Mouse (Mus musculus) thymus, adult 18-20 months (tissue): ENCODE results near the gene Paqr5.

ENCODE experiments used
- DNase-seq, 2 experiments: peaks; one replicate each; pipeline ENCODE4 v3.0.0; 2022; ENCODE audit warnings: mixed read lengths in 2 of 2

Gene Paqr5

DNA sequence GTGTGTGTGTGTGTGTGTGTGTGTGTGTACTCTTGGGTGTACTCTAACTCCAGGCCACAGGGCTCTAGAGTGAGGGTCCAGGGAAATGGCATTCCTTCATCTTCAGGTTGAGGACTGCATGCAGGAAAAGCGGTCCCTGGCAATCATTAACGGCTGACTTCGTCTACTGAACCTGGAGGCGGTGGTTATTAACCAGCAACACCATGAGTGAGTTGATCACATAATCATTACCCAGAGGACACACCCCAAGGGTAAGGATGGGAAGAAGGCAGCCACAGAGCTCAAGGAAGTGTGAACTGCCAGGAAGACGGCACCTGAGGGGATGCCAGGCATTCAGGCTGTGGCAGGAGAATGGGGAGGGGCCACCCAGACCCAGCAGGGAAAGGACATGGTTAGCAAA lies 18.3 kb downstream of the Paqr5 start:
- no peak for DNase-seq

DNA sequence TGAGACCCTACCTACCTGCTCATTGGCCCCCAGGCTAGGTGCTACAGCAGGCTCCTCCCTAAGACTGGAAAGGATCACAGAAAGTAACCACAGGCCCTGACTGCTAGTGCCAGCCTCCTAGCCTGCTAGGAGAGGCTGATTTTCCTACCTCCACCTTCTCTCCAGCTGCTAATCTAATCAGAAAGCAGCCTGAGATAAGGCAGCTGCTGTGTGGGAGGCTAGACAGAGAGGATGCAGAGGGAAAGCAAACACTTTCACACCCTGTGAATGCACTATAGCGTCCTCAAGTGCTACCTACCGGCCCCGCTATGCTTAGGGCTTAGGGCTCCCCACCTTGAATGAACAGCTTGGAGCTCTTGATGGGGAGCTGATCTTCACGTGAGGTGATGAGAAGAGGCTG lies 19.6 kb downstream of the Paqr5 start:
- no peak for DNase-seq

DNA sequence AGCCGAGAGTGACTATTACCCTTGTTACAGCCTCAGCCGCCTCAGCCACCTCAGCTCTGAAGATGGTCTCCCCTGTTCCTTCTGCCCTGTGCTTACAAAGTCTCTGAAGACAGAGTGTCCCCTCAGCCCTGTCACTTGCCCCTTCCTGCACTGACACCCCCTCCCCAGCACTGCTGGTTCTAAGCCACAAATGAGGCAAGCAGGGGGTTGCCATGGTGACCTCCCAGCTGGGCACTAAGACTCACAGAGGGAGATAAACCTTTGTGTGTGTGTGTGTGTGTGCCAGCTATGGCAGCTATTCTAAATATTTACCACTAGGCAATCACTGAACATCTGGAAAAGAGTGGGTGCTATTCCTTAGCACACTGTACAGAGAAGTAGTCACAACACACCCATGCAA lies 23.0 kb downstream of the Paqr5 start:
- DNase-seq = no peak

DNA sequence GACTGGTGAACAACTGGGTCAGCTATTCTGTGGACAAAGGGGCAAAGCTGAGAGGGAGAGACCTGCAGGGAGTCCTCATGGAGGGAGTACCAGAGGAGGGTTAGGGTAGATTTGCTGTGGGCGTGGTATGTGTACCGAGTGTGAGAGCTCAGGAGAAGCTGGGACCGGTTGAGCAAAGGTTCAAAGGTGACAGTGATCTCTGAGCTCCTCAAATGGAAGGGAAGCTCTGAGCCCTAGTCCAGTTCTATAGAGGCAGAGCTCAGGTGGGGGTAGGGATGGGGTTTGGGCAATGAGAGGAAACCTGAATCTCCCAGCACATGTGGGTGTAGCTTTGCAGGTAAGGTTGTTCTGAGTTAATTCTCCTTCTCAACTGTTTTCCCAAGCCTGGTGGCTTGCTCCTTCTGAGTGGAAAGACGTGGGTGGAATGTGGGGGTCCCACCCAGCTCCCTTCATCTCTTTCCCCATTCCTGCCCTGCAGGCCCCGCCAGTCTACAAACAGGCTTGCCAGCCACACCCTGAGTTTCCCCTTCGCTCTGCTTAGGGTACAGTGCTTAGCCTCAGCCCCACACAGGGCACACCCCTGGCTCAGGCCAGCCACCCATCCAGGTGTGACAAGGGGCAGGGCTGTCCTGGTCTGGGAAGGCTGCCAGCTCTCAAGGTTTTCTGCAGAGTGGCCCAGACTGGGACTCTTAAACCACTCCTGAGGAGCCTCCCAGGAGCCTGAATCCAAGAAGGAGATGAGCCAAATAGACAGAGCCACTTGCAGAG lies 26.8 kb downstream of the Paqr5 start:
- DNase-seq = no peak

DNA sequence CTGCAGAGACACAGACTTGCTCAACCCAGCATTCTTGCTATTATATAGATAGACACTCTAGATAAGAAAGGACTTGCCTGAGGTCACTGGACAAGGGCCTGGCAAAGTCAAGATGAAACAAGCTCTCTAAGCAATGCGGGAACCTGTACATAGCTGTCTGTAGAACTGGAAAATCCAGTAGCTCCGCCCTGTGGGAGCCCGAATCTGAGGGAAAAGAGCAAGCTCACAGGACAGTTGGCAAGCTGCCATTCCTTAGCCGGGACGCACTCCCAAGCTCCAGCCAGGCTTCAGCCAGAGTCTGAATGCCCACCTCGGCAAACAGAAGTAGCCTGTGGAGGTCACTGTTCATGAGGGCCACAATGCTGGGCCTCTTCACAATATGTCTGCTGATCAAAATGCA lies 28.8 kb downstream of the Paqr5 start:
- no peak for DNase-seq

DNA sequence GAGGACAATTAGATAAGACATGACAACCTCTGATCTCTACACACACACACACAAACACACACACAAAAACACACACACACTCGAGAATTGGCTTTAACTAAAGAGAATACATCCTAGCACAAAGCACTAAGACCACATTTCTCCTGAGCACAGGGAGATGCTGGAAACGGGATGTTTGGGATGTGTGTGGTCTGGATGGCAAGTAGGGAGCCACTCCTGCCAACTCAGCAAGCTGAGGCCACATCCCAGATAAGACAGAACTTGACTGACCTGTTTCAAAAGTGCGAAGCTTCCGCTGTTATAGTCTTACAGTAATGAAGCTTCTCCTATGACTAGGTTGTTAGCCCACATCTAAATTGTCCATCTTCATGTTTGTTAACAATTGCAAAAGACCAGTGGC lies 35.5 kb downstream of the Paqr5 start:
- DNase-seq = no peak

DNA sequence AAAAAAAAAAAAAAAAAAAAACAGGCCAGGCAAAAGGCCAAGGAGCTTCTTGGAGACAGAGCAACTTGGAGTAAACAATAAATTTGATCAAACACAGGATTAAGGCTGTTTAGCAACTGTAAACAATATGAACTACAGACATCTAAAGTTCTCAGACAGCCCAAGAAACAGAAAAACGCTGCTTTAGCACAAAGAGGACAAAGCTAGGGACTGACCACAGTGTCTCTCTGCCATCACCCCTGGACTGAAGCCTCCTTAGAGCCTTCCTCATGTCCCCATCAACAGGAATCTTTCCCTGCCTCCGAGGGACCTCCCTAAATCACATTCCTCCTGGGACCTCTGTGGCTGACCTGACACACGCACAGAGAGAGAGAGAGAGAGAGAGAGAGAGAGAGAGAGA lies 35.9 kb downstream of the Paqr5 start:
- no peak for DNase-seq

DNA sequence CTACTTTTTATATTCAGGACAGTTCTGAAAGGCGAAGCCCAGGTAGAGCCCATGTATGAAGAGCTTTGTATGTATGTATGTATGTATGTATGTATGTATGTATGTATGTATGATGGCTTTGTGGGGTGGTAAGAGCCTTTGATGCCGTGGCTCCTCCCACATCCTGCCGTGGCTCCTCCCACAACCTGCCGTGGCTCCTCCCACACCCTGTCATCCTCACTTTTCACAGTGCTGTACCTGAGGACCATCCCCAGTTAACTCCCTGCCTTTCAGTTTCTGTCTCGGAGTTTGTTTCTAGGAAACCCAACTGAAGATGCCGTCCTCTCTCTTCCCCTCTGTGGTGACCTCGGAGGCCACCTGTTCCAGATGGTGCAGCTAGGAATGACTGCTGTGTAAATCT lies 40.6 kb downstream of the Paqr5 start:
- DNase-seq = peak in 1 of 2 experiments; percentile 24

DNA sequence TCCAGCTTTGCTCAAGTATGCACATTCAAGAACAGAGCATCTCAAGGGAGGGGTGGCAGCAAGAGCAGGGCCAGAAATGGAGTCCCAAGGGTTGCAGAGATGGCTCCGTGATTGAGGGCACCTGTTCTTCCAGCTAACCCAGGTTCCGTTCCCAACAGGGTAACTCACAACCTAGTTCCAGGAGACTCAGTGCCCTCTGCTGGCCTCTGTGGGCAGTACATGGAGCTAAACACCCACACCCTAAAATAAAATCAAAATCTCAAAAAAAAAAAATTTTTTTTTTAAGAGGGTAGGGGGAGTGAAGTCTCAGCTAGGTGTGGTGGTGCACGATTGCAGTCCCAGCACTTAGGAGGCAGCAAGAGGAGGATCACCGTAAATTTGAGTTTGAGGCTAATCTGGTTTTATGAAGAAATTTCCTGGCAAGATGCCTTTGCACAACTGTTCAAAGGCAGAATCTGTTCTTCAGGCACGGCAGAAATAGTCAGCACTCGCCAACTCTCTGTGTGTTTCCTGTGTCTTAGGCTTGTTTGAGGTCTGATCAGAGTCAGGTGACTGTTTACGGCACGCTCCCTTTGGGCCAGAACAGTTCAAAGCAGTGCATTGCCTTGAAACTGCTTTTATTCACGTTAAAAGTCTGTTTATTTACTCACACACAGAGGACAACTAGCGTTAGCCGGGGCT lies 41.3 kb downstream of the Paqr5 start:
- peak; percentile 29 to 36 for DNase-seq

DNA sequence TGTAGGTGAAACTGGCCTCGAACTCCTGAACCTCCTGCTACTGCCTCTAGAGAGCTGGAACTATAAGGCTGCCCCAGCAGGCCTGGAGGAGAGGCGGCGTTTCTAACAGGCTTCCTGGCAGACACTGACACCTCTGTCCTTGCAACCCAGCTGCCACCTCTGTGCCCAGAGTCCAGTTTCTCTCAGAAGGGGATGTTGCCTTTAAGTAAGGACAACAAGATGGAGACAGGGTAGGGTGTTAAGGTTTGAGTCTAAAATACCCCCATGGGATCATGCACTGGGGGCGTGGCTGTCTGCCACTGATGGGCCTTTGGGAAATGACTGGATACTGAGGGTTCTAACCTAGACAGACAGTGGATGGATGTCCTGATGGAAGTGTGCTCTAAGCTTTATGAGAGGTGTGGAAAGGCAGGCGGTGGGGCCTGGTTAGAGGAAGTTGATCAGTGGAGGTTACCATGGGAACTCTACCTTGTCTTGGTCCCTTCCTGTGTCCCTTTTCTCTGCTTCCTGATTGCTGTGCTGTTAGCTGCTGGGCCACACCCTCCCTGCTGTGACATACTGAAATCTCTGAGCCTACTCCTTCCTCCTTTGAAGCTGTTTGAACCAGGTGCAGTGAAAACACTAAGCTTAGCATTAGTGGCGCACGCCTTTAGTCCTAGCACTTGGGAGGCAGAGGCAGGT lies 43.6 kb downstream of the Paqr5 start:
- peak; percentile 21 to 39 for DNase-seq

DNA sequence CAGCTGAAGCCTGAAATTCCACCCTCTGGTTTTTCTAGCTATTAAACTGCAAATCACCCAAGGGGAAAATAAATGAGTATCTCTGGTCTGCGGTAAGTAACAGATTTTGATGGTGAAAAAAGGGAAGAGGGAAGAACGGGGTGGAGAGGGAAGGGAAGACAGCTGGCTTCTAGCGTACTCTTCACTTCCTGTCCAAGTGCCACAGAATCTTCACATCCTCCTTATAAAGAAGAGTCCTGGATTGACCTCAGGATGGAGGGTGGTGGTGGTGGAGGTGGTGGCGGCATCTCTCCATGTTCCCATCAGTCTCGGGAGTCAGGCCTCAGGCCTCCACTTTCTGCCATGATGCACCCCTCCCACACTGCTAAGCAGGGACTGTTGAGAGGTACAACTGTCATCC lies 44.8 kb downstream of the Paqr5 start:
- no peak for DNase-seq

DNA sequence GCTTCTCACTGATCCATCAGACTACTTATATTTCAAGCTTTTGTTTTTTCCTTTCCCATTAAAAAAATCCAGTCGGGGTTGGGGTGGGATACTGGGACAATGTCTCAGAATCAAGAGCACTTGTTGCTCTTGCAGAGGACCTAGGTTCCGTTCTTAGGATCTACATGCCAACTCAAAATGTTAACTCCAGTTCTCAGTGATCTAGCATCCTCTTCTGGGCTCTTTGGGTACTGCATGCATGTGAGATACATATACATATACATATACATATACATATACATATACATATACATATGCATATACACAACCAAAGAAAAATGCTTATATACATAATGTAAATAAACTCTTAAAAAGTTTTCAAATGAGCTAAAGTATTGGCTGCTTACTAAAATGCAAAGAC lies 46.7 kb downstream of the Paqr5 start:
- no peak for DNase-seq

DNA sequence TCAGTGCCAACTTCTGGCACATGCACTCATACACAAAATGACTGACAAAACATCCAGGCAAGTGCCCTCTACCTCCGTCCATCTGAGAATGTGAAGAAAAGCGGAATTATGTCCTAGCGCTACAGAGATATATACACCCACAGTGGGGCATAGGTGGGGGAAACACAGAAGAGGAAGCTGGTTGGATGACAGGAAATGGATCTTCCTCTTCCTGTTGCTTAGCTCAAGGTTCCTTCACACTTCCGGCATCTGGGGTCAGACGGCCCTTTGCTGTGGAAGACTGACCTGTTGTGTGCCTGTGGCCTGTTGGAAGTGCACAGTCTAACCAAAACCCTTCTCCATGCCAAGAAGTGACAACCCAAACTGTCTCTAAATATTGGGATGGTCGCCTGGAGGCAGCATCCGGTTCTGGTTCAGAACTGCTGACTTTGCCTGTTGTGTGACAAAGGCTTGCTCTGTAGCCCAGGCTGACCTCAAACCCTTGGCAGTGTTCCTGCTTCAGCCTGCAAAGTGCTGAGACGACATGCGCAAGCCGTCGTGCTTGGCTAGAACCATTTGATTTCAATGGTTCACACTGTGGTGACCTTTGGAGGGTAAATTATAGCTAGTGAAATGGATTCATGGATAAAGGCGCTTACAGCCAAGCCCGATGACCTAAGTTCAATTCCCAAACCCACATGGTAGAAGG lies 49.3 kb downstream of the Paqr5 start:
- no peak for DNase-seq

DNA sequence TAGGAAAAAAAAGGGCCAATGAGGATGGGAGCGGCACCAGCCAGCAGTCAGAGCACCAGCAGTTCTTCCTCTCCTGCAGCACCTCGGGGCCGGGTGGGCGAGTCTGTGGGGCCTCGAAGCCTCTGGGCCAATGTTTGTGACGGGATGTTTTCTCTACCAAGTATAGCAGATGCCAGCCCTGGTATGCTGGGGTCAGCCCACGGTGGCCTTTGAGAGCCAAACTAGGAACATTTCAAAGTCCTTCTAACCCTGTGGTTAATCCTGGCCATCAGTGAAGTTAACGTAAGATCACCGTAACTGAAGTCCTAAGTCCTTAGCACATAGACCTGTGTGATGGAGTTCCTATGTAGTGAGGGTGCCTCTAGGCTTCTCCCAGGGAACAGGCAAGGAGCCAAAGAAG lies 54.6 kb downstream of the Paqr5 start:
- no peak for DNase-seq

DNA sequence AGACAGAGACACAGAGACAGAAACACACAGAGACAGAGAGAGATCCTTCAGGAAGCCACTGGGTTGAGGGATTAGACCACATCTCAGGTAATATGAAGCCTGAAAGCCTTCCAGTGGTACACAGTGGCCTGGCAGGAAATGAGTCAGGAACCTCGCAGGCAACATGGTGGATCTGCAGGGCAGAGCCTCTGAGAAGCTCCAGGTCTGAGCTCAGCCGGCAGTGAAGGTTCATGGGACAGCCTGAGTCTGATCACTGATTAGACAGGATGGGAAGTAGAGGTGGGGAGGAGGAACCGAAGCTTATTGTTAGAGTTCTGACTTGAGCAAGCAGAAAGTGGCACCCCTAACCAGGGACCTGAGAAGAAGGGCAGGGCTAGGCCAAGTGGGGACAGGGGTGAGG lies 55.6 kb downstream of the Paqr5 start:
- no peak for DNase-seq

DNA sequence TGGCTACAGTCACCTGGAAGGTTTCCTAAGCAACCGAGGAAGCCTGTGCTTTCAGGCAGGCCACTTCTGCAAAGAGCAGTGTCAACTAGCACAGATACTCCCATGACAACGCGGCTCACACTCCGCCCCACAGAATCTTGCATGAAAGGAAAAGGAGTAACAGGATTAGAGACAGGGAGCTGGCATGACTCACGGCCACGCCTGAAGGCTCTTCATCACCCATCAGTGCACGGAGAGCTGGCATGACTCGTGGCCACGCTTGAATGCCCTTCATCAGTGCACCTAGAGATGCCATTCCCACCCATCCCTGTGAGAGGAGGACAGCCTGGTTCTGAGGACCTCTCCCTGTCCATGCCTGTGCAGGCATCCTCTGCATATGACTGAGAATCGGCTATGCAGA lies 59.3 kb downstream of the Paqr5 start:
- DNase-seq = no peak

DNA sequence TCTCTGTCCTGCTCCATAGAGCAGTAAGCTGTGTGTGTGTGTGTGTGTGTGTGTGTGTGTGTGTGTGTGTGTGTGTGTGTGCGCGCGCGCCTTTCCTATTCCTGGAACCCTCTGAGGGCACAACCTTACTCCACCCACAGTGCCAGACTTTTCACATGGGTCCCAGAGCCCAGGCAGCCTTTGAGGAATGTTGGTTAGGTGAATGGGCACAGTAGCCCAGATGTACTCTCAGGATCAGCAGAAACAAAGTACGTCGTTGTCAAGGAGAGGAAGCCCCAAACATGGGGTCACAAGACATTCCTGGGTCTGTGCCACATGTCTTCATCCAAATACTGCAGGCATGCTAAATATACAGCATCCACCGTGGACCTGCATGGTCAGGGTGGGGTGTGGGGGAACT lies 60.7 kb downstream of the Paqr5 start:
- DNase-seq = no peak

DNA sequence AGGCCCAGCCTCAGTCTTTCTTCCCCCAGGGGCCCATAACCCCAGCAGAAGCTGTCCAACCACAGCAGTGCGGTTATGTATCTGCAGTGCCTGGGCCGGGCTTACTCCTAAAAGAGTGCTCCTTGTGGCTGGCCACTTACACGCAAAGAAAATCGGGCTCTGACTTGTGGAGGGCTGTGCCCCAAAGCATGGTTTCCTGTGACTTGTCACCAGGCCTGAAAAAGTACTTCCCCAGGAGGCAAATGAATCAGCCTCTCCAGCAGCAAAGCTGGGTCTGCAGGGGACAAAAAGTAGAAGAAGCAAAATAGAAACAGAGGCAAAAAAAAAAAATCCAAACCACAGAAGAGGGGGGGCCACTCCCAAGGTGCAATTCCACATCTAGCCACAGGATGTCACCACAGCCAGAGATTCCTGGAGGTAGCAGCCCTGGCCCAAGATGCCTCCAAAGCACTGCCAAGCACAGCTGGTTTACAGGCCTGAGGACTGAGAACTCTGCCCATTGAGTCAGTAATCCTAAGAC lies 61.2 kb downstream of the Paqr5 start:
- peak; percentile 37 to 49 for DNase-seq

DNA sequence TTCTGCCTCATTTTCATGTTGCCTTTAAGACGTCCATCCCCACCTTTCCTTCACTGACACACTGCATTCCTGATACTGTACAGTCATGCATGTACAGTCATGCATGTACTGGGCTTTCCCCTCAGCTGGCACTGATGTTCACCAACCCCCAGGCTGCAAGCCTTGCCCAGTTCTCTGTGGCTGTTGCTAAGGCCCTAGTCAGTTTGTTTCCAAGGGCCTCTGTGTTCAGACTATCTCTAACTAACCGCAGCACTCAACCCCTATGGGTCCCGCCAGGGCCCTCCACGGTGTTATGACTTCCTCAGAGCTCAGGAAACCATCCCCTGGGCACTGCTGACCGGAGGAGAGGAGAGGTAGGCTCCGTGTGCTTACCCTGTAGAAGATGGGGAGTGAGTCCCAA lies 63.3 kb downstream of the Paqr5 start:
- no peak for DNase-seq

DNA sequence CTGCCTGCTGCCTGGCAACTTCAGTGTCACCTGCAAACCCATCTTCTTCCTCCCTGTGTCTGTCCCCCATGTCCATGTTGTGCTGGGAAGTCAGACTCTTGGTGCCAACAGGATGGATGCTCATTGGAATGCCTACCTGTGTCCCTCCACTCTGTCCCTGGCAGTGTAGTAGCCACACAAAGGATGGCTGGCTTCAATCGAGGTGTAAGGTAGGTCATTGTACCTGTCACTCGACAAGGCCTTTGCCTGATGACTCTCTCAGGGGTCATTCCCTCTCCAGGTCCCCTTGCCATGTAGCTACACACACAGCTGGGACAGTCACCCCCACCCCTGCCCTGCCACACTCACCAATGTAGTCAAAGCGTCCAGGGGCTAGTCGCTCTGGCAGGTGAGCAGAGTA lies 65.5 kb downstream of the Paqr5 start:
- DNase-seq = no peak

DNA sequence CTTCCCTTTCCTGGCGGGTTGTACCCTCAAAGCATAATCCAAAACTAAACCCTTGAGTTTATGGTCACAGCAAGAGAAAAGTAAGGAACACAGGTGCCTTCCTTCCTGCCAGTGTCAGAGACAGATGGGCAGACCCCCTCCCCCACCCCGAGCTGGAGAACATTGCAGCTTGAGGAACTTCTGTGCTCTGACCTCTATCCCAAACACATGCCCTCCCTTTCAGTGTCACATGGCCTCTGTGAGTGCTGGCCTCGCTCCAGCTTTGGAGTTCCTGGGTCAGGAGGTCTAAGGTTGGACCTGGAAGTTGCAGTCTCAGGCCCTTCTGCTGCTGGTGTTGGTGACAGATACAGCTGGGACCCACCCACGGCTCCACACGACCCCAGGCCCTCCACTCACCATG lies 65.9 kb downstream of the Paqr5 start:
- peak in 1 of 2 experiments; percentile 29 for DNase-seq

DNA sequence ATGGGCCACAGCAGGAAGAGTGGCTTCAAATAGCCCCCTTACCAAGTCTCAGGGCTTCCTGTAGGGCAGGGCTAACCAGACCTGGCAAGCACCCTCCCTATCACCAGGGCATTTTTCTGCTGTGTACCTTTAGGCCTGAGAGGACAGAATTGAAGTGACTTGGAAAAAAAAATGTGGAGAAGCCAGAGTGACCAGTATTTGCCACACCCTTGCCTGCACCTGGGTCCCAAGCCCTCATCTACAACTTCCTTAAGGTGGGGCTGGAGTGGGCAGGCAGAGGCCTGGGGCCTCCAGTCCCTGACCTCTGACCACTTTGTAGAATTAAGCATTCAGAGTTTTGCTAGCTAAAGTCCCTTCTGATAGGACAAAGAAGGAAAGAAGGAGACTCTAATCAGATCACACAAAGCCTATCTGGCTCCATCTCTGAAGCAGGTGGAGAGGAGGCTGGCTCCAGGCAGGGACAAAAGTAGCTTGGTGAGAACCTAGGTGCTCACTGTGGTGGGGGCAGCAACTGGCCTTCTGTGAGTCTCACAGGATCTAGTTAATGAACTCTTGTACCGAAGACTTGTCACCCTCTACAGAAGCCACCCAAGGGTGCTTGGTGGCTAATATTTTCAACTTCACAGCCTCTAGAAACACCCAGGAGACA lies 66.6 kb downstream of the Paqr5 start:
- DNase-seq = no peak

DNA sequence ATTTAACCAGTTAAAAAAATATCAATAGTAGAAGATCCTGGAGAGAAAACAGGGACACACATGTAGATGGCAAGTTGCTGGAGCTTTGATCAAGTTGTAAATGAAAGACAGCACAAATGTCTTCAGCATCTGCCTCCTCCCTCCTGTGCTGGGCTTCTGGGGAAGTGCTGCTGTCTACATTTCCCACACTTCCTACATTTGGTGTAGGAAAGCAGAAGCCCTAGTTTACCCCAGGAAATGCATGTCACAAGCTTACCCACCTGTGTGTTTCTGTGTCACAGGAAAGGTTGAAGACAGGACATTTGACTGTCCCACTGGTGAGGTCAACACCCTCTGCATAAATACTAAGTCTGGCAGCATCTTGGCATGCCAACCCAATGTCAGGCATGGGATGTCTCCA lies 71.9 kb downstream of the Paqr5 start:
- DNase-seq = no peak
